Mouse (Mus musculus): Measurements from ENCODE around the gene Panx1. TPM values are rescaled to one million over a fixed set of nuclear protein-coding genes. Genes with fewer than 3 reads are reported as not detected.

Panx1 gene
- total and polyA plus RNA-seq, 3 experiments, result 0.49 TPM; not detected in 2

GRCm38 (mm10) chr9:15030771-15031170 lies 14.5 kb downstream of the Panx1 start:
- H3K4me1 ChIP-seq (ENCODE audit: insufficient read depth, low read depth, low read length), result no peaks in the 10 kb centered on the region
- no peaks in the 10 kb centered on the region for H3K27me3 ChIP-seq (ENCODE audit: insufficient read depth, low read length)
- ATAC-seq (ENCODE audit: extremely low read depth, insufficient number of reproducible peaks, low FRiP score, poor library complexity, severe bottlenecking) (no peak), DNase-seq (ENCODE audit: low spot score) (no peak)
- H3K36me3 ChIP-seq (replicated peaks), result no peaks in the 10 kb centered on the region
- H3K4me3 ChIP-seq (ENCODE audit: low read depth, low read length), result no peak overlapping the region
- H3K9me3 ChIP-seq (replicated peaks), result no peaks in the 10 kb centered on the region
- no peak for TF ChIP-seq GATA2 (IDR thresholded peaks at IDR 0.05; ENCODE audit: borderline replicate concordance, low read depth, low read length)
- no peak for TF ChIP-seq POLR2AphosphoS5 (IDR thresholded peaks at IDR 0.05; ENCODE audit: insufficient replicate concordance, low read depth, low read length)
- TF ChIP-seq CTCF (IDR thresholded peaks at IDR 0.05; ENCODE audit: low read depth, low read length), result no peak
- TF ChIP-seq GATA1 (IDR thresholded peaks at IDR 0.05; ENCODE audit: borderline replicate concordance, low read length), result no peak
- TF ChIP-seq TAL1 (conservative IDR thresholded peaks at IDR 0.05; ENCODE audit: low read depth, low read length), result no peak

GRCm38 (mm10) chr9:15029025-15029727 lies 16.1 kb downstream of the Panx1 start:
- no peak for ATAC-seq (ENCODE audit: extremely low read depth, insufficient number of reproducible peaks, low FRiP score, poor library complexity, severe bottlenecking)
- H3K4me1 ChIP-seq (ENCODE audit: insufficient read depth, low read depth, low read length), result no peaks in the 10 kb centered on the region
- no peaks in the 10 kb centered on the region for H3K9me3 ChIP-seq (replicated peaks)

GRCm38 (mm10) chr9:15027725-15028124 lies 17.6 kb downstream of the Panx1 start:
- no peak overlapping the region for H3K4me3 ChIP-seq (ENCODE audit: low read depth, low read length)
- H3K36me3 ChIP-seq (replicated peaks), result no peaks in the 10 kb centered on the region
- ATAC-seq (ENCODE audit: extremely low read depth, insufficient number of reproducible peaks, low FRiP score, poor library complexity, severe bottlenecking) (no peak), DNase-seq (ENCODE audit: low spot score) (no peak)
- H3K27me3 ChIP-seq (ENCODE audit: insufficient read depth, low read length), result no peaks in the 10 kb centered on the region
- H3K9me3 ChIP-seq (replicated peaks), result no peaks in the 10 kb centered on the region
- no peaks in the 10 kb centered on the region for H3K4me1 ChIP-seq (ENCODE audit: insufficient read depth, low read depth, low read length)
- TF ChIP-seq CTCF (IDR thresholded peaks at IDR 0.05; ENCODE audit: low read depth, low read length) (no peak), GATA1 (IDR thresholded peaks at IDR 0.05; ENCODE audit: borderline replicate concordance, low read length) (no peak), TAL1 (conservative IDR thresholded peaks at IDR 0.05; ENCODE audit: low read depth, low read length) (no peak), GATA2 (IDR thresholded peaks at IDR 0.05; ENCODE audit: borderline replicate concordance, low read depth, low read length) (no peak), POLR2AphosphoS5 (IDR thresholded peaks at IDR 0.05; ENCODE audit: insufficient replicate concordance, low read depth, low read length) (no peak)

More at GRCm38 (mm10) chr9:15029025-15029727, 16.1 kb downstream of the Panx1 start:
- Histone ChIP-seq H3K4me3 (ENCODE audit: low read depth, low read length) (no peak overlapping the region), H3K36me3 (replicated peaks) (no peaks in the 10 kb centered on the region), H3K27me3 (ENCODE audit: insufficient read depth, low read length) (no peaks in the 10 kb centered on the region)
- DNase-seq (ENCODE audit: low spot score), result no peak
- TF ChIP-seq TAL1 (conservative IDR thresholded peaks at IDR 0.05; ENCODE audit: low read depth, low read length) (no peak), POLR2AphosphoS5 (IDR thresholded peaks at IDR 0.05; ENCODE audit: insufficient replicate concordance, low read depth, low read length) (no peak), GATA1 (IDR thresholded peaks at IDR 0.05; ENCODE audit: borderline replicate concordance, low read length) (no peak), CTCF (IDR thresholded peaks at IDR 0.05; ENCODE audit: low read depth, low read length) (no peak), GATA2 (IDR thresholded peaks at IDR 0.05; ENCODE audit: borderline replicate concordance, low read depth, low read length) (no peak)

- TF ChIP-seq TAL1 (conservative IDR thresholded peaks at IDR 0.05; ENCODE audit: low read depth, low read length), result no peak
- TF ChIP-seq GATA2 (IDR thresholded peaks at IDR 0.05; ENCODE audit: borderline replicate concordance, low read depth, low read length), result no peak
- no peak for TF ChIP-seq POLR2AphosphoS5 (IDR thresholded peaks at IDR 0.05; ENCODE audit: insufficient replicate concordance, low read depth, low read length)
- TF ChIP-seq GATA1 (IDR thresholded peaks at IDR 0.05; ENCODE audit: borderline replicate concordance, low read length), result no peak
- TF ChIP-seq CTCF (IDR thresholded peaks at IDR 0.05; ENCODE audit: low read depth, low read length), result no peak
- H3K27me3 ChIP-seq (ENCODE audit: insufficient read depth, low read length), result peaks cover 2% of the 10 kb centered on the region; the same call in 1 of the 2 replicates
- ATAC-seq (ENCODE audit: extremely low read depth, insufficient number of reproducible peaks, low FRiP score, poor library complexity, severe bottlenecking), result no peak
- no peaks in the 10 kb centered on the region for H3K36me3 ChIP-seq (replicated peaks)
- H3K9me3 ChIP-seq (replicated peaks), result no peaks in the 10 kb centered on the region
- H3K4me3 ChIP-seq (ENCODE audit: low read depth, low read length), result no peak overlapping the region
- DNase-seq (ENCODE audit: low spot score), result no peak
- no peaks in the 10 kb centered on the region for H3K4me1 ChIP-seq (ENCODE audit: insufficient read depth, low read depth, low read length)
Observed at GRCm38 (mm10) chr9:15023049-15023448, 22.2 kb downstream of the Panx1 start.

GRCm38 (mm10) chr9:15021156-15021555 lies 24.1 kb downstream of the Panx1 start:
- H3K27me3 ChIP-seq (ENCODE audit: insufficient read depth, low read length), result peaks cover 2% of the 10 kb centered on the region; the same call in 1 of the 2 replicates
- no peak overlapping the region for H3K4me3 ChIP-seq (ENCODE audit: low read depth, low read length)
- no peaks in the 10 kb centered on the region for H3K9me3 ChIP-seq (replicated peaks)
- no peaks in the 10 kb centered on the region for H3K4me1 ChIP-seq (ENCODE audit: insufficient read depth, low read depth, low read length)
- DNase-seq (ENCODE audit: low spot score) (no peak), ATAC-seq (ENCODE audit: extremely low read depth, insufficient number of reproducible peaks, low FRiP score, poor library complexity, severe bottlenecking) (no peak)
- H3K36me3 ChIP-seq (replicated peaks), result no peaks in the 10 kb centered on the region
- TF ChIP-seq GATA1 (IDR thresholded peaks at IDR 0.05; ENCODE audit: borderline replicate concordance, low read length), result no peak
- no peak for TF ChIP-seq TAL1 (conservative IDR thresholded peaks at IDR 0.05; ENCODE audit: low read depth, low read length)
- no peak for TF ChIP-seq CTCF (IDR thresholded peaks at IDR 0.05; ENCODE audit: low read depth, low read length)
- no peak for TF ChIP-seq GATA2 (IDR thresholded peaks at IDR 0.05; ENCODE audit: borderline replicate concordance, low read depth, low read length)
- no peak for TF ChIP-seq POLR2AphosphoS5 (IDR thresholded peaks at IDR 0.05; ENCODE audit: insufficient replicate concordance, low read depth, low read length)

GRCm38 (mm10) chr9:15020561-15021080 lies 24.7 kb downstream of the Panx1 start:
- H3K9me3 ChIP-seq (replicated peaks), result no peaks in the 10 kb centered on the region
- no peak for TF ChIP-seq GATA2 (IDR thresholded peaks at IDR 0.05; ENCODE audit: borderline replicate concordance, low read depth, low read length)
- H3K36me3 ChIP-seq (replicated peaks), result no peaks in the 10 kb centered on the region
- peaks cover 2% of the 10 kb centered on the region; the same call in 1 of the 2 replicates for H3K27me3 ChIP-seq (ENCODE audit: insufficient read depth, low read length)
- ATAC-seq (ENCODE audit: extremely low read depth, insufficient number of reproducible peaks, low FRiP score, poor library complexity, severe bottlenecking) (no peak), DNase-seq (ENCODE audit: low spot score) (no peak)
- H3K4me3 ChIP-seq (ENCODE audit: low read depth, low read length), result no peak overlapping the region
- H3K4me1 ChIP-seq (ENCODE audit: insufficient read depth, low read depth, low read length), result no peaks in the 10 kb centered on the region

Measured in G1E (cell line).